Mouse (Mus musculus): ENCODE measurements around the gene Kctd19. TPM values are rescaled to one million over a fixed set of nuclear protein-coding genes. Genes with fewer than 3 reads are reported as not detected.

The Kctd19 gene
- total RNA-seq (2022), result under 1 TPM in 1 of 4 experiments, not detected in 3; 0.15 TPM

- peak; percentile 23 for DNase-seq
These were observed at the start of gene Kctd19, which contains the start of gene Lrrc36 for GRCm38 (mm10) chr8:105413391-105413790. Kctd19 (minus strand) TSS chr8:105413502. Lrrc36 (plus strand) TSS chr8:105413571.

- DNase-seq, result no peak
These were observed 47.9 kb upstream of the Kctd19 start for GRCm38 (mm10) chr8:105461085-105461803.

GRCm38 (mm10) chr8:105455218-105455617 lies 41.9 kb upstream of the Kctd19 start:
- no peak for DNase-seq

- no peak for DNase-seq
These were observed 40.8 kb upstream of the Kctd19 start for GRCm38 (mm10) chr8:105454088-105454487.

GRCm38 (mm10) chr8:105453296-105453695 lies 40.0 kb upstream of the Kctd19 start:
- no peak for DNase-seq

- DNase-seq, result no peak
These were observed 38.8 kb upstream of the Kctd19 start for GRCm38 (mm10) chr8:105451903-105452603.

GRCm38 (mm10) chr8:105450977-105451376 lies 37.7 kb upstream of the Kctd19 start:
- no peak for DNase-seq

- no peak for DNase-seq
These were observed 35.3 kb upstream of the Kctd19 start for GRCm38 (mm10) chr8:105448596-105448995.

- DNase-seq, result no peak
These were observed 34.9 kb upstream of the Kctd19 start for GRCm38 (mm10) chr8:105448188-105448587.

- no peak for DNase-seq
These were observed 32.8 kb upstream of the Kctd19 start for GRCm38 (mm10) chr8:105446127-105446552.

- DNase-seq, result no peak
These were observed 32.2 kb upstream of the Kctd19 start for GRCm38 (mm10) chr8:105445296-105446126.

GRCm38 (mm10) chr8:105442661-105443060 lies 29.4 kb upstream of the Kctd19 start:
- no peak for DNase-seq

GRCm38 (mm10) chr8:105441433-105441832 lies 28.1 kb upstream of the Kctd19 start:
- DNase-seq, result no peak

GRCm38 (mm10) chr8:105438865-105439264 lies 25.6 kb upstream of the Kctd19 start:
- no peak for DNase-seq

- DNase-seq, result no peak
These were observed 23.9 kb upstream of the Kctd19 start for GRCm38 (mm10) chr8:105437078-105437748.

GRCm38 (mm10) chr8:105436218-105436617 lies 22.9 kb upstream of the Kctd19 start:
- DNase-seq, result no peak

- DNase-seq, result no peak
These were observed 20.8 kb upstream of the Kctd19 start for GRCm38 (mm10) chr8:105434136-105434535.

GRCm38 (mm10) chr8:105433511-105433910 lies 20.2 kb upstream of the Kctd19 start:
- DNase-seq, result no peak

- DNase-seq, result no peak
These were observed 19.7 kb upstream of the Kctd19 start for GRCm38 (mm10) chr8:105433021-105433420.

GRCm38 (mm10) chr8:105431743-105432515 lies 18.6 kb upstream of the Kctd19 start:
- DNase-seq, result no peak

- DNase-seq, result no peak
These were observed 13.6 kb upstream of the Kctd19 start for GRCm38 (mm10) chr8:105426878-105427277.
